Mouse (Mus musculus) liver, embryonic 14.5 days (tissue): Measurements from ENCODE around the gene Tmem255b.

Experiments
- CTCF ChIP-seq: IDR thresholded peaks from 2 replicates; pipeline ENCODE4 v1.5.1; 2016; ENCODE audit warnings: antibody characterized with exemption, low read depth, control low read depth
- EP300 ChIP-seq: IDR thresholded peaks from 2 replicates; pipeline ENCODE4 v1.6.1; 2016; ENCODE audit warnings: antibody characterized with exemption, low read depth

- TF ChIP-seq EP300 (no peak), CTCF (no peak)
Observed at GRCm38 (mm10) chr8:13471484-13471883, 36.5 kb downstream of the Tmem255b start.
